Mouse (Mus musculus) liver, embryonic 12.5 days (tissue): Measurements from ENCODE around the gene Kif6. TPM values are rescaled to one million over a fixed set of nuclear protein-coding genes. Genes with fewer than 3 reads are reported as not detected.

Experiments
- ATAC-seq: fragments of 200-750 bp; cut with Nextera tagmentation; 2 replicates; pipeline ENCODE4 v1.8.0; 2017; ENCODE audit warnings: moderate number of reproducible peaks, mild to moderate bottlenecking, moderate library complexity
- H3K27ac ChIP-seq: fragments of 300-500 bp; sonication (generic); 2 replicates; pipeline ENCODE4 v1.5.1; 2016; ENCODE audit warnings: mild to moderate bottlenecking
- H3K27me3 ChIP-seq: fragments of 300-500 bp; sonication (generic); replicated peaks from 2 replicates; pipeline ENCODE4 v1.6.1; 2016; ENCODE audit warnings: mild to moderate bottlenecking, moderate library complexity
- H3K36me3 ChIP-seq: fragments of 300-500 bp; sonication (generic); 2 replicates; pipeline ENCODE4 v1.6.1; 2016; ENCODE audit warnings: mild to moderate bottlenecking, moderate library complexity
- H3K4me1 ChIP-seq: fragments of 300-500 bp; sonication (generic); 2 replicates; pipeline ENCODE4 v1.6.1; 2016
- H3K4me2 ChIP-seq: fragments of 300-500 bp; sonication (generic); 2 replicates; pipeline ENCODE4 v1.6.1; 2016; ENCODE audit warnings: mild to moderate bottlenecking, moderate library complexity
- H3K4me3 ChIP-seq: fragments of 300-500 bp; sonication (generic); 2 replicates; pipeline ENCODE4 v1.5.1; 2016; ENCODE audit warnings: mild to moderate bottlenecking, moderate library complexity
- H3K9ac ChIP-seq: fragments of 300-500 bp; sonication (generic); 2 replicates; pipeline ENCODE4 v1.6.1; 2016; ENCODE audit warnings: mild to moderate bottlenecking, moderate library complexity
- H3K9me3 ChIP-seq: fragments of 300-500 bp; sonication (generic); replicated peaks from 2 replicates; pipeline ENCODE4 v1.6.1; 2016; ENCODE audit warnings: mild to moderate bottlenecking, moderate library complexity
- WGBS: fragments of 180-500 bp; shearing (Covaris S2); methylation state at CpG from one replicate; pipeline ENCODE4 v1.1.7; 2016; ENCODE audit not compliant: insufficient replicate concordance; 5-methylcytosine and 5-hydroxymethylcytosine counted together
- polyA plus RNA-seq: library from polyadenylated mRNA; unstranded; fragments of >200 nt; fragmentation: Nextera tagmentation; extraction: Ambion mirVana; gene quantifications from 2 replicates; pipeline ENCODE4 v1.2.1, GENCODE M21; 2016

Kif6 gene
- polyA plus RNA-seq, 1 experiment from 2014 or later = 0.44 TPM

DNA sequence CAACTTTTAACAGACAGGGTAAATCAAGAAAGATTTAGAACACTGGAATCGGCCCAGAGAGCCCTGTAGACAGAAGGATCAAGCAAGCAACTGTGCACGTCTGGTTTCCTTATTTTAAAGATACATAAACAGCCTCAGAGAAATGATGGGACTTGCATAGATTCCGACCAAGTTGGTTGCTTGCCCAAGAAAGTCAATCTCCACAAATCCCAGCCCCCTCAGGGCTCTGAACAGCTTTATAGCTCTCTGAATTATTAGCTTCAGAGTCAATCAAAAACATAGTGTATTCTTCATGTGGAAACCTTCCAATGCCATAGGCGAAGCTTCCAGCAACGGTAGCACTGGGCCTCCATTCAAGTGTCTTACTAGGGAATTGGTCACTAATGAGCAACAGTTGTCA lies 127.0 kb downstream of the Kif6 start:
- H3K36me3 ChIP-seq = no peaks in the 10 kb centered on the region
- ATAC-seq = no peak
- H3K27ac ChIP-seq = no peak overlapping the region
- H3K9ac ChIP-seq = no peak overlapping the region
- H3K4me1 ChIP-seq = no peaks in the 10 kb centered on the region
- no peak overlapping the region for H3K4me2 ChIP-seq
- H3K9me3 ChIP-seq = 0 out of 2 replicates have a peak, but pooled peaks cover 2% of the 10 kb centered on the region
- H3K27me3 ChIP-seq = no peaks in the 10 kb centered on the region
- 65% methylated on average over 5 of the region's 5 CpGs for WGBS
- H3K4me3 ChIP-seq = no peak overlapping the region

DNA sequence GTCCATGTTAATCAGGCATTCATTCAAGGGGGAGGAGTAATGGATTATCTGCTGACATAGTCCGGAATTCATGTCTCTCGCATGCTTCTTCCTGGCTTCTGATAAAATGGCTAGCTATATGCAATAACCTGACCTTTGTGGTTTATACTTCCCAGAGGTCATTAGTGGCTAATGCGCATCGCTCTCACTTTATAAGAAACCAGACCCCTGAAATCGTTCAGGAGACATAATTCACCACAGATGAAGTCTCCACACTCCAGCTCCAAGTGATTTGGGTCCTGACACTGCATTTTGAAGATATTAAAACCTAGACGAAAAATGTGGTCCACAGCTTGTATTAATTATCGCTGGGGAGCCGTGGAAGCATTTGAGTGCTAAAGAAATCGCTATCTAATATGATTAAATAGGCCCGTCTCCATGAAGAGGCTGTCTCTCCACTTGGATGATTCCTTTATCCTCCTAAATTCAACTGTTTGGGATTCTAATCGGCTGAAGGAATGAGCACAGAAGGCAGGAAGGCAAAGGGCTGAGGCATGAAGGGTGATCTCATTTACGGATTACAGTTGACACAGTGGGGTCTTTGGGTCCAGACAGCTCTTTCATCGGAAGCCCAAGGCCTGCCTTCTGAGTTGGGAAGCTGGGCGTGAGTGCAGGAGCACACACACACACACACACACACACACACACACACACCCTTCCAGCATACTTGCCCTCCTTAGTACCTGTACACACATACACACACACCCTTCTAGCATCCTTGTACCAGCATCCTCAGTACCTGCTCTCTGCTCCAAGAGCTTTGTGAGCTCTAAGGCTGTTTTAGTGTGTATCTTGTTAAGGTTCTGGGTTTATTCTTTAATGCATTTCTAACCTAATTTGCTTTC lies 128.9 kb downstream of the Kif6 start:
- Histone ChIP-seq H3K4me3 (no peak overlapping the region), H3K4me2 (no peak overlapping the region), H3K36me3 (no peaks in the 10 kb centered on the region), H3K9me3 (0 out of 2 replicates have a peak, but pooled peaks cover 5% of the 10 kb centered on the region), H3K27me3 (no peaks in the 10 kb centered on the region), H3K27ac (no peak overlapping the region), H3K4me1 (no peaks in the 10 kb centered on the region), H3K9ac (no peak overlapping the region)
- ATAC-seq = no peak
- 70% methylated on average over 14 of the region's 14 CpGs for WGBS

GRCm38 (mm10) chr17:49750889-49751324 lies 136.0 kb downstream of the Kif6 start:
- 34% methylated on average over 6 of the region's 6 CpGs for WGBS
- Histone ChIP-seq H3K27me3 (no peaks in the 10 kb centered on the region), H3K4me3 (no peak overlapping the region), H3K36me3 (no peaks in the 10 kb centered on the region), H3K27ac (no peak overlapping the region), H3K4me2 (no peak overlapping the region), H3K9me3 (0 out of 2 replicates have a peak, but pooled peaks cover 5% of the 10 kb centered on the region), H3K9ac (no peak overlapping the region), H3K4me1 (no peaks in the 10 kb centered on the region)
- ATAC-seq = no peak

DNA sequence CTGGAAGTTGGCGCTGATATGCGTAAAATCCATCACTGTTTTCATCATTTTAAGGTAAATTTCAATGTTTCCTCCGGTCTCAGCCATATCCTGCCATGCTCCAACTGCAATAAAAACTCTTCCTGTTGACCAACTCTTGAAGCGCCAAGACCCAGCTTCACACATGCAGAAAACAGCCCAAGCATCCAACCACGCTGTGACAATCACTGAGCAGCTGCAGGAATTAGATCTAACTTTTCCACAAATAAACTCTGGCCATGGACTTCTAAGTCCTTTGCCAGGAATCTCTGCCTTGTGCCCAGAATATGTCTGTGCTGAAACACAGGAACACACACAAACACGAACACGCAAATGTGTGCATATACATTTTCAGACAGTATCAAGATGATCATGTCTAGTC lies 138.9 kb downstream of the Kif6 start:
- no peaks in the 10 kb centered on the region for H3K36me3 ChIP-seq
- H3K9ac ChIP-seq = no peak overlapping the region
- H3K4me3 ChIP-seq = no peak overlapping the region
- H3K4me1 ChIP-seq = no peaks in the 10 kb centered on the region
- ATAC-seq = no peak
- 81% methylated on average over 7 of the region's 7 CpGs for WGBS
- H3K27me3 ChIP-seq = no peaks in the 10 kb centered on the region
- H3K9me3 ChIP-seq = no peaks in the 10 kb centered on the region
- no peak overlapping the region for H3K4me2 ChIP-seq
- H3K27ac ChIP-seq = no peak overlapping the region

- H3K27me3 ChIP-seq = no peaks in the 10 kb centered on the region
- no peaks in the 10 kb centered on the region for H3K36me3 ChIP-seq
- 76% methylated on average over 19 of the region's 19 CpGs for WGBS
- no peak overlapping the region for H3K9ac ChIP-seq
- no peak overlapping the region for H3K27ac ChIP-seq
- no peak for ATAC-seq
- H3K4me1 ChIP-seq = no peaks in the 10 kb centered on the region
- no peak overlapping the region for H3K4me2 ChIP-seq
- no peaks in the 10 kb centered on the region for H3K9me3 ChIP-seq
- no peak overlapping the region for H3K4me3 ChIP-seq
Observed at GRCm38 (mm10) chr17:49756862-49757261, 141.9 kb downstream of the Kif6 start.

DNA sequence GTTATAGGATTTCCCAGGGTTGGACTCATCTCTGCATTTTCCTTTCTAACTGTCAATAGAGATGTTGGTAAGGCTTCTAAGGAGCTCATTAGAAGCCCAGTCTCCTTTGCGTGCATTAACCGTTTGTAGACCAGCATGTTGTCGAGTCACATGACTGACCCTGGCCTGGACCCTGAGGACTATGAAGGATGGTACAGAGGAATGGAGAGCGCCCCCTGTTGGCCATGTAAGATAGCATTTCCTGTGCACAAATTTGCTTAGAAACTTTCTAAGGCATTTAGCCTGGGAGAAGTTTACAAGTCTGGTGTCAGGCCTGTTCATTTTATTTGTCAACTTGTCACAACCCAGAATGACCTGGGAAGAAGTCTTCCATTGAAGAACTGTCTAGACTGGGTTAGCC lies 144.1 kb downstream of the Kif6 start:
- Histone ChIP-seq H3K36me3 (no peaks in the 10 kb centered on the region), H3K9me3 (no peaks in the 10 kb centered on the region), H3K4me2 (no peak overlapping the region), H3K27me3 (no peaks in the 10 kb centered on the region), H3K27ac (no peak overlapping the region), H3K9ac (no peak overlapping the region), H3K4me3 (no peak overlapping the region), H3K4me1 (no peaks in the 10 kb centered on the region)
- ATAC-seq = no peak
- WGBS = 72% methylated on average over 4 of the region's 4 CpGs

DNA sequence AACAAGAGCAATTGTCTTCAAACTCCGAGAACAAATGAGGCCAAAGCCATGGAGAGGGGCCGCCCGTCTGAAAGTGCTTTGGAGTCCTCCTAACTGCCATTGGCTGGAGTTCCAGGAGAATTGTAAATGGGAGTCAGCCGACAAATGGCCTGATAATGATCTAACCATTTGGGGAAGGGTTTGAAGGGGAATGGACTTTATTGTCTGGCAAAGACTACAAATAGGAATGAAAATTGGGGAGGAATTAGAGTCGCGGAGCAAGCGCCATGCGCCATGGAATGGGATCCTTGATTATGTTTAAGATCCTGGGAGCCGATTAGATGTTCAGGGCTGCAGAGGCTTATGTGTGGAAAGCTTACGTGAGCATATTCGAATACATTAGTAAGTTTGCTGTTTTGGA lies 146.3 kb downstream of the Kif6 start:
- no peak overlapping the region for H3K4me3 ChIP-seq
- H3K27me3 ChIP-seq = no peaks in the 10 kb centered on the region
- H3K9me3 ChIP-seq = no peaks in the 10 kb centered on the region
- H3K9ac ChIP-seq = no peak overlapping the region
- H3K4me1 ChIP-seq = no peaks in the 10 kb centered on the region
- no peak for ATAC-seq
- 69% methylated on average over 11 of the region's 11 CpGs for WGBS
- no peaks in the 10 kb centered on the region for H3K36me3 ChIP-seq
- H3K27ac ChIP-seq = no peak overlapping the region
- no peak overlapping the region for H3K4me2 ChIP-seq

GRCm38 (mm10) chr17:49761838-49762237 lies 146.9 kb downstream of the Kif6 start:
- Histone ChIP-seq H3K27ac (no peak overlapping the region), H3K27me3 (no peaks in the 10 kb centered on the region), H3K36me3 (no peaks in the 10 kb centered on the region), H3K9ac (no peak overlapping the region), H3K9me3 (no peaks in the 10 kb centered on the region), H3K4me2 (no peak overlapping the region), H3K4me1 (no peaks in the 10 kb centered on the region), H3K4me3 (no peak overlapping the region)
- no peak for ATAC-seq
- 65% methylated on average over 8 of the region's 8 CpGs for WGBS

DNA sequence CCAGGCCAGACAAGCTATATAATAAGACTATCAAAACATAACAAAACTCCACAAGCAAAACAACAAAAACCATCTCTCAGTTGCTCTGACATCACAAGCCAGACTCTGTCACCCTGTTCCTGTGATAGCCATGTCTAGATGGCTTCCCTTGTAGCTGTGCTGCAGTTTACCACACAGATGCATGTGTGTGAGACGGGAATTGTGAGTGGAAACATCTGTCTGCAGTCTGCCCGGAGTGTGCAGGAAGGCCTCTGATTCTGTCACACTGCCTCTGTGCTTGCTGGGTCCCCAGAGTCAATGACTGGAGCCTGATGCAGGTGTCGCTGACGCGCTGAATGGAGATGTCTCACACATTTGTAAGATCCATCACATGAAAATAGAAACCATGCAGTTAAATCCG lies 150.0 kb downstream of the Kif6 start:
- Histone ChIP-seq H3K4me2 (no peak overlapping the region), H3K9ac (no peak overlapping the region), H3K9me3 (no peaks in the 10 kb centered on the region), H3K36me3 (no peaks in the 10 kb centered on the region), H3K4me3 (no peak overlapping the region), H3K27ac (no peak overlapping the region), H3K4me1 (no peaks in the 10 kb centered on the region), H3K27me3 (no peaks in the 10 kb centered on the region)
- no peak for ATAC-seq
- WGBS = 65% methylated on average over 6 of the region's 6 CpGs

GRCm38 (mm10) chr17:49767717-49768370 lies 152.9 kb downstream of the Kif6 start:
- no peak overlapping the region for H3K4me2 ChIP-seq

DNA sequence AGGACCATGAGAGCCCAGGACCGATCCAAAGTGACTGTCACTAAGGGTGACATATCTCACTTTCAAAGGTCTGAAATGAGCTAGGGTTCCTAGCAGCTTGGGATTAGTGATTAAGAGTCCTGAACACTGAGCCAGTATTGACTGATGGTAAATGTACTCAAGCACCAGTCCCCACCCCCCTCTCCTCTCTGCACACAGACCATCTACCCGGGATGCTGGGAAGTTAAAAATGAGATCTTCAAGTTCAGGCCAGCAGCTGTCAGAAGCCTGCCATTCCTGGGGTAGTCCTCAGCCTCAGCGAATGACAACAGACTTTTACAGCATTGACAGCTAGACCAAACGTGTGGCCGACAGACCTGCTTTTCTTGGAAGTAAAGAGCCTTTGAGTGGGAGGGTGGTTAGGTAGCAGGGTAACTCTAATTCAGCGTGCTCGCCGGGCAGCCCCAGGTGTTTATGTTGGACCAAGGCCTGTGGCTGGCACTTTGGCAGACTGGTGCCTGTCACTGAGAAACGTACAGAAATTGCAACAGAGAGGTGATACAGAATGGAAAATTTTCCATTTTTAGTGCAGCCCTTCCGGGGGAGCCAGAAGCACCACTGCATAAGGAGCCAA lies 156.9 kb downstream of the Kif6 start:
- no peaks in the 10 kb centered on the region for H3K9me3 ChIP-seq
- WGBS = 58% methylated on average over 10 of the region's 10 CpGs
- H3K27me3 ChIP-seq = no peaks in the 10 kb centered on the region
- no peak overlapping the region for H3K9ac ChIP-seq
- no peaks in the 10 kb centered on the region for H3K4me1 ChIP-seq
- no peak overlapping the region for H3K4me2 ChIP-seq
- no peak overlapping the region for H3K4me3 ChIP-seq
- no peak for ATAC-seq
- no peak overlapping the region for H3K27ac ChIP-seq
- H3K36me3 ChIP-seq = no peaks in the 10 kb centered on the region

More at GRCm38 (mm10) chr17:49767717-49768370, 152.9 kb downstream of the Kif6 start:
- Histone ChIP-seq H3K4me3 (no peak overlapping the region), H3K36me3 (no peaks in the 10 kb centered on the region), H3K27ac (no peak overlapping the region), H3K27me3 (no peaks in the 10 kb centered on the region), H3K4me1 (no peaks in the 10 kb centered on the region), H3K9ac (no peak overlapping the region), H3K9me3 (no peaks in the 10 kb centered on the region)
- 50% methylated on average over 10 of the region's 10 CpGs for WGBS
- no peak for ATAC-seq
